Mouse (Mus musculus) limb, embryonic 14.5 days (tissue): ENCODE data around the gene 2010111I01Rik. TPM values are rescaled to one million over a fixed set of nuclear protein-coding genes. Genes with fewer than 3 reads are reported as not detected.

Experiments used
- ATAC-seq: fragments of 200-750 bp; cut with Nextera tagmentation; 2 replicates; pipeline ENCODE4 v1.8.0; 2017; ENCODE audit warnings: low read depth, moderate number of reproducible peaks, moderate TSS enrichment; ENCODE audit not compliant: low FRiP score
- DNase-seq: peaks from one replicate; pipeline ENCODE4 v3.0.0-alpha.2; 2015; ENCODE audit warnings: low spot score
- H3K27ac ChIP-seq: fragments of 300-500 bp; sonication (generic); replicated peaks from 2 replicates; pipeline ENCODE4 v1.5.1; 2014; ENCODE audit warnings: low read depth, mild to moderate bottlenecking, low read length, moderate library complexity, mixed read lengths
- H3K27me3 ChIP-seq: fragments of 300-500 bp; sonication (generic); 2 replicates; pipeline ENCODE4 v1.6.1; 2014; ENCODE audit warnings: low read length, mixed read lengths; ENCODE audit not compliant: control insufficient read depth, insufficient read depth
- H3K36me3 ChIP-seq: fragments of 300-500 bp; sonication (generic); 2 replicates; pipeline ENCODE4 v1.6.1; 2014; ENCODE audit warnings: mild to moderate bottlenecking, low read length, moderate library complexity, mixed read lengths; ENCODE audit not compliant: control insufficient read depth, insufficient read depth
- H3K4me1 ChIP-seq: fragments of 300-500 bp; sonication (generic); 2 replicates; pipeline ENCODE4 v1.6.1; 2014; ENCODE audit warnings: antibody characterized with exemption, low read length, mixed read lengths; ENCODE audit not compliant: control insufficient read depth, insufficient read depth
- H3K4me2 ChIP-seq: fragments of 300-500 bp; sonication (generic); replicated peaks from 2 replicates; pipeline ENCODE4 v1.6.1; 2014; ENCODE audit warnings: low read depth, mild to moderate bottlenecking, low read length, moderate library complexity; ENCODE audit not compliant: severe bottlenecking
- H3K4me3 ChIP-seq: fragments of 300-500 bp; sonication (generic); replicated peaks from 2 replicates; pipeline ENCODE4 v1.5.1; 2014; ENCODE audit warnings: low read length
- H3K9ac ChIP-seq: fragments of 300-500 bp; sonication (generic); 2 replicates; pipeline ENCODE4 v1.6.1; 2014; ENCODE audit warnings: mild to moderate bottlenecking, low read depth, low read length, moderate library complexity; ENCODE audit not compliant: severe bottlenecking
- H3K9me3 ChIP-seq: fragments of 300-500 bp; sonication (generic); 2 replicates; pipeline ENCODE4 v1.6.1; 2016; ENCODE audit warnings: low read length; ENCODE audit not compliant: control insufficient read depth
- POLR2A ChIP-seq: fragments of 200-500 bp; IDR thresholded peaks from 2 replicates; pipeline ENCODE4 v1.8.0; 2012; ENCODE audit warnings: inconsistent platforms, mild to moderate bottlenecking, moderate library complexity, borderline replicate concordance; ENCODE audit not compliant: insufficient read depth, insufficient read length; ENCODE audit errors: extremely low read depth
- WGBS: fragments of 180-500 bp; shearing (Covaris S2); extraction: QIAGEN DNeasy Blood & Tissue Kit; methylation state at CpG from one replicate; pipeline ENCODE4 v1.1.7; 2014; 5-methylcytosine and 5-hydroxymethylcytosine counted together
- polyA plus RNA-seq, 2 experiments: library from polyadenylated mRNA; depleted of rRNA in 1 of 2; stranded (reverse) in 1 of 2; unstranded in 1 of 2; fragments of >200 nt; fragmentation: Nextera tagmentation in 1 of 2; extraction: Ambion mirVana in 1 of 2; gene quantifications; 2 replicates each; pipeline versions ENCODE4 v1.2.1 to v1.2.3; 2012 to 2014

2010111I01Rik gene
- polyA plus RNA-seq, 2 experiments = 231 to 255 TPM

DNA sequence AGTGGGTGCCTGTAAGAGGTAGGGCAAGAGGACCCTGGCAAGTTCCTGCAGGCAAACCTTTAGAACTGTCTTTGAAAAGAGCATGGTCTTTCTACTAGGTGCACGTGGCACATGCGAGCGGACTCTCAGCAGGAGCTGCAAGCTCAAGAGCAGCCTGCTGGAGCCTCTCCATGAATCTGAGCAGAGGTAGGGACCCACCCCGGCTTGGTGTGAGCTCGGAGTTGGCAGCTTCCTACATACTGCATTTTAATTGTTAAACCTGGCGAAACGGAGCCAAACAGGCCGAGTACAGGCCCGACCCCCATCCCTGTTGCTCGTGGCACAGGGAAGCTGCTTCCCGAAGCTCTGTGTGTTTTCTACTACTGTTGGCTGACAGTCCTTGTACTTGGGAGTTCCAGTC lies 331.6 kb downstream of the 2010111I01Rik start:
- no peak for ATAC-seq
- no peak overlapping the region for H3K27ac ChIP-seq
- peaks cover 23% of the 10 kb centered on the region for H3K4me1 ChIP-seq

DNA sequence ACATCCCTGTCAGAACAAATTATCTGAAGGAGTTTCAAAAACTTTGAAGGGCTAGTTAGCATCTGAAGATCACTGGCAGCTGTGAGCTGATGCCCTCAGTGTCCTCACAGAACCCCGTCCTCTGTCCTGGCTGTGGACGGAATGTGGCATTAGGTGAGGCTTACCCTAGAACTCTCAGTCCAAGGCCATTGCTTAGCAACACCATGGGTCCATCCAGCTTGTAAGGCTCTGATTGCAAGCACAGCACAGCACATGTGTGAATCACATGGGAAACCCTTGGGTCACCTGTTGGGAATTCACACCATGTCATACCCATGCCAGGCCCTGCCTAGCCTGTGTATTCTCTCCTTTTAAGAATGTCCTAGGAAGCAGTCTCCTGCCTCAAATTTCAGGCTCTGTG lies 332.3 kb downstream of the 2010111I01Rik start:
- H3K36me3 ChIP-seq = peaks cover 91% of the 10 kb centered on the region

More for the DNA sequence above, 331.6 kb downstream of the 2010111I01Rik start:
- WGBS = 77% methylated on average over 11 of the region's 11 CpGs
- no peak for DNase-seq
- Histone ChIP-seq H3K4me3 (no peak overlapping the region), H3K27me3 (no peaks in the 10 kb centered on the region), H3K9me3 (no peaks in the 10 kb centered on the region), H3K9ac (no peak overlapping the region), H3K36me3 (peaks cover 89% of the 10 kb centered on the region), H3K4me2 (no peak overlapping the region)
- no peak for TF ChIP-seq POLR2A

DNA sequence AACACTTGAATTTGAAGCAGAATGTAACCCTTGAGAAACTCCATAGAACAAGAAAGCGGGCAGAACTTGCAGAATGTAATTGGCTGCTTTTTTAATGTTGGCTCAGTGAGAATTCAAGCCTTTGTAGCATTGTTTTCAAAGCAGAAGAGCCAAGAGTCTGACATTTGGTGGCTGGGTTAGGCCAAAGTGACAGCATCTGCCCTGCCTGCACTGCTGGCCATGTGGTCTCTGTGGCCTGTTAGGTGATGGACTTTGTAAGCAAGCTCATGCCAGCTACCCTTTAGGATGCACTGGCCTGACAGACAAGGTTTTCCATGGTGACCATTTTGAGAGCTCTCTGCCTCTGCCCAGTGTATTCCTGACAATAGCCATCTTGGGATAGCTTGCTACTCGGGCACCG lies 333.2 kb downstream of the 2010111I01Rik start:
- H3K4me3 ChIP-seq = no peak overlapping the region
- no peak overlapping the region for H3K9ac ChIP-seq
- H3K9me3 ChIP-seq = no peaks in the 10 kb centered on the region
- H3K4me2 ChIP-seq = no peak overlapping the region
- DNase-seq (no peak), ATAC-seq (no peak)
- peaks cover 20% of the 10 kb centered on the region for H3K4me1 ChIP-seq
- no peak for TF ChIP-seq POLR2A
- H3K27ac ChIP-seq = no peak overlapping the region
- no peaks in the 10 kb centered on the region for H3K27me3 ChIP-seq
- H3K36me3 ChIP-seq = peaks cover 93% of the 10 kb centered on the region
- WGBS = 94% methylated on average over 3 of the region's 3 CpGs

More for the DNA sequence above, 332.3 kb downstream of the 2010111I01Rik start:
- Histone ChIP-seq H3K27me3 (no peaks in the 10 kb centered on the region), H3K9ac (no peak overlapping the region), H3K4me1 (peaks cover 23% of the 10 kb centered on the region), H3K27ac (no peak overlapping the region), H3K4me2 (no peak overlapping the region), H3K4me3 (no peak overlapping the region), H3K9me3 (no peaks in the 10 kb centered on the region)
- DNase-seq = no peak
- no peak for ATAC-seq
- WGBS = 93% methylated on average over 2 of the region's 2 CpGs
- TF ChIP-seq POLR2A = no peak

DNA sequence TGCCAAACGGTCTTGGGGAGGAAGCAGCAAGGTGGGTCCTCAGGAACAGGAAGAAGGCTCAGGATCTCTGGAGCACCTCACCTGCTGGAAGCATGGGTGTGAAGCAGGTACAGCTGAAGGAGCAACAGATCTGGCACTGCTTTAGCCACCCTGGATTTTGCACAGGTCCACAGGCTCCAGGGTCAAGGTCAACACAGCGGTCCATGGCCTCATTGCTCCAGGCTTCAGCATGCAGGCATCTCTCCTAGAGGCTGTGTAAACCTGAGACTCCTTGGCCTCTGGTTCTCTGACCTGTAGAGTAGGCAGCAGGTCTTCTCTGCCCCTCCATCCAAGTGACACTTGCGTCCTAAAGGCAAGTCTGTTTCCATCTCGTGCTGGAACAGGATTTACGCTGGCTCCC lies 334.2 kb downstream of the 2010111I01Rik start:
- WGBS = 81% methylated on average over 5 of the region's 5 CpGs
- Histone ChIP-seq H3K4me3 (no peak overlapping the region), H3K36me3 (peaks cover 95% of the 10 kb centered on the region), H3K9me3 (no peaks in the 10 kb centered on the region), H3K27me3 (no peaks in the 10 kb centered on the region), H3K4me2 (no peak overlapping the region), H3K9ac (no peak overlapping the region), H3K27ac (no peak overlapping the region), H3K4me1 (peaks cover 17% of the 10 kb centered on the region)
- TF ChIP-seq POLR2A = no peak
- DNase-seq (no peak), ATAC-seq (no peak)

DNA sequence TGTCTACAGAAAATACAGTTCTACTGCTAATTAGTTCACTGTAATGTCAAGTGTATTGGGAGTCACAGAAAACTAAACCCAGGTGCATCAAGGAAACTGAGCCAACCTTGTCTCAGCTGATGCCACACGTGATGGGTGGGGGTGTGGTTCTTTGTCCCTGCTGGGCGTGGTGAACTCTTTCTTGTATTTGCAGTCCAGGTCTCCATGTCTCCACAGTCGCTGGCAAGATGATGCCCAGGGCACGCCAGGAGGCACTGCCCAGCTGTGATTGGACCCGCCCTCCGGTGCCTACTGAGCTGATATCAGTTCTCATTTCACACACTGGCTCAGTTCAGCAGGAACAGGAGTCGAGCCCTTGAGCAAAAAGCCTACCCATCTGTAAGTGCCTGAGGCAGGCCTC lies 336.2 kb downstream of the 2010111I01Rik start:
- DNase-seq (no peak), ATAC-seq (no peak)
- Histone ChIP-seq H3K4me3 (no peak overlapping the region), H3K9ac (no peak overlapping the region), H3K4me1 (peaks cover 23% of the 10 kb centered on the region), H3K9me3 (no peaks in the 10 kb centered on the region), H3K4me2 (no peak overlapping the region), H3K27me3 (no peaks in the 10 kb centered on the region), H3K27ac (0 out of 2 replicates have a peak overlapping the region, but pooled peaks have one; percentile 21), H3K36me3 (peaks cover 92% of the 10 kb centered on the region)
- no peak for TF ChIP-seq POLR2A
- WGBS = 62% methylated on average over 7 of the region's 7 CpGs

DNA sequence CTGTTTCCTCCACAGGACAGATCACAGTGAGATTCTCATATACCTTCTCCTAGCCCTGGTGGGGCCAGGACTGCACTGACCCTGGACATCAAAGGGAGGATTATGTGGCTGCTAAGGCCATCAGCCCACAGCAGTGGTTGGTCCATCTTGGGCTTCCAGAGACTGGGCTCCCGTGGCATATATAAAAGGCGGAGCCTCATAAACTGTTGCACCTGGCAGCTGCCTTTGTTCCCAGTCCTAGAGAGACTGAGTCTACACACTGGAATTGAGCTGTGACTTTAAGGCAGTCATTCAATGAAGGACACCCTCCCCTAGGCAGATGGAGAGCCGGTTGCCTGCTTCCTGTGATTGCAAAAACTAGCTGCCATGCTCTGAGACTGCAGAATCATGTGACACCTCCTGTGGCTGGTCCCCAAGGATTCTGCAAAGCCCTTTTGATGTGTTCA lies 337.1 kb downstream of the 2010111I01Rik start:
- ATAC-seq (peak; percentile 48), DNase-seq (no peak)
- H3K4me2 ChIP-seq = no peak overlapping the region
- H3K4me1 ChIP-seq = peaks cover 23% of the 10 kb centered on the region
- H3K4me3 ChIP-seq = no peak overlapping the region
- WGBS = 22% methylated on average over 3 of the region's 3 CpGs
- peaks cover 86% of the 10 kb centered on the region for H3K36me3 ChIP-seq
- no peak overlapping the region for H3K9ac ChIP-seq
- TF ChIP-seq POLR2A = no peak
- H3K27ac ChIP-seq = peak overlapping the region; percentile 21; the same call in 1 of the 2 replicates
- no peaks in the 10 kb centered on the region for H3K9me3 ChIP-seq
- no peaks in the 10 kb centered on the region for H3K27me3 ChIP-seq
